Mouse (Mus musculus): ENCODE data around the gene Stx12.

GRCm38 (mm10) chr4:132920171-132920570 lies 35.9 kb upstream of the Stx12 start:
- TF ChIP-seq CTCF (IDR thresholded peaks at IDR 0.05; ENCODE audit: control insufficient read depth, insufficient read depth, insufficient read length) (no peak), MAX (IDR thresholded peaks at IDR 0.05) (no peak), USF1 (IDR thresholded peaks at IDR 0.05; ENCODE audit: low read depth) (no peak), MYOD1 (IDR thresholded peaks at IDR 0.05; ENCODE audit: control insufficient read depth, insufficient read length, low read depth) (no peak), CEBPB (IDR thresholded peaks at IDR 0.05; ENCODE audit: low read depth) (no peak), MYOG (IDR thresholded peaks at IDR 0.05; ENCODE audit: control insufficient read depth, extremely low read depth, insufficient read length) (no peak)

Measured in C2C12 (cell line).